In the genomic region with DNA sequence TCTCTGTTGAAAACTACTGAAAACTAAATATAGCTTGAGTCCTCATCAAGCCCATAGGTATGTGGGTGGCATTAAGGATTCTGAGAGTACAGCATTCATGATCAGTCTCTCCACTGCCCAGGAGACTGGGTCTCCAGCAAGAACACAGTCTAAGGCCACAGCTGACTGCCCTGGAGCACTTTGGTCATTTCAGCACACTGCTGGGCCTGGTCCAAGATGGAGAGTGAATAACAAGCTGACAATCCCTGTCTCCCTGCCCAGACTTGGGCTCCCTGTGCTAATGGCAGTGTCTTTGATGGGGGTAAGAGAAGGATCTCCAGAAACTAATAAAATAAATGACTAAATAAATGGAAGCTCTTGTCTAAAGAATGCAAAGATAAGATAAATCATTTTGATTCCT, we compare ENCODE assay signal across 9 mouse cellular contexts. TPM values are rescaled to one million over a fixed set of nuclear protein-coding genes. Genes with fewer than 3 reads are reported as not detected.
DNase-seq lines count a peak whose midpoint lies in the region; TF ChIP-seq lines count a peak whose summit lies in the region.
"Had no signal": no experiment of that assay in that cellular context is flagged by ENCODE, and none has a peak within 500 bp of the region (broad histone marks: within the 10 kb centered on the region; RNA-seq: fewer than 3 reads in every experiment).

No protein-coding gene starts in this region.

- TF ChIP-seq CTCF in gastrocnemius, adult 2 months (IDR thresholded peaks at IDR 0.05), result no peak

- peak; percentile 59 for DNase-seq in gastrocnemius, adult 2 months
- no peak for DNase-seq in gastrocnemius, adult 18-20 months (ENCODE audit: low spot score)
- DNase-seq in 3T3-L1 (ENCODE audit: low read depth, low spot score), result peak; percentile 19
- DNase-seq in cerebellum, postnatal 14 days, result peak; percentile 83 to 84
- peak; percentile 41 for DNase-seq in kidney, adult 11 months
- peak; percentile 11 for DNase-seq in ovary, postnatal 14 days (ENCODE audit: low spot score)
- no peak for DNase-seq in spleen, adult 18-20 months
- DNase-seq in thymus, postnatal 0 days (ENCODE audit: low spot score), result no peak

- no peak overlapping the region for H3K4me3 ChIP-seq in gastrocnemius, adult 2 months
- H3K4me3 ChIP-seq: stomach, embryonic 15.5 days had no signal

- H3K27ac ChIP-seq in gastrocnemius, adult 2 months, result no peak overlapping the region
- H3K27ac ChIP-seq: stomach, embryonic 15.5 days had no signal

- intact Hi-C loops in gastrocnemius, adult 2 months (cut with DNase I), result no loop called here

RNA-seq across cellular contexts. Expression of a gene that starts 30.5 kb away (rescaled TPM):
- 10 to 100 TPM in 1 of 2 experiments, 1 to 10 TPM in 1; 6.6 to 13.2 TPM for total RNA-seq in gastrocnemius, adult 2 months (2021)
- 10 to 100 TPM in 1 of 2 experiments, 1 to 10 TPM in 1; 9.7 to 10.3 TPM for total RNA-seq in gastrocnemius, adult 18-20 months (2021)
- 0.87 and 0.95 TPM in 2 replicates for polyA plus RNA-seq in thymus, postnatal 0 days (2015; fragmentation: Nextera tagmentation; extraction: Ambion mirVana)

Comparison
In these comparisons a context has a peak if more than half of its experiments do, and no peak if none do; other contexts are left out.
1. DNase-seq: peak in gastrocnemius, adult 2 months (single experiment), 3T3-L1 (single experiment), cerebellum, postnatal 14 days (2 of 2), kidney, adult 11 months (single experiment) and ovary, postnatal 14 days (single experiment); none in gastrocnemius, adult 18-20 months (single experiment), spleen, adult 18-20 months (0 of 2) and thymus, postnatal 0 days (single experiment).